Mouse (Mus musculus) heart, postnatal 0 days (tissue): ENCODE measurements at regions not wholly inside any gene's neighbourhood (a gene's known extent, or its start where the extent isn't known, plus 50 kb on each side); places are given as distances from the start of the nearest gene placed in this dataset.
"Not testable (repeated sequence)": the region's sequence is repeated elsewhere in the genome, so short reads cannot be mapped to it uniquely, and the experiment has no call there.

ENCODE experiments used
- ATAC-seq: fragments of 200-750 bp; cut with Nextera tagmentation; 2 replicates; pipeline ENCODE4 v1.8.0; 2017; ENCODE audit warnings: low read depth, moderate number of reproducible peaks, moderate library complexity; ENCODE audit not compliant: insufficient read depth
- DNase-seq: peaks from one replicate; pipeline ENCODE4 v3.0.0-alpha.2; 2016; ENCODE audit warnings: low spot score
- H3K27ac ChIP-seq: fragments of 300-500 bp; sonication (generic); 2 replicates; pipeline ENCODE4 v1.5.1; 2014; ENCODE audit warnings: low read depth, mild to moderate bottlenecking
- H3K27me3 ChIP-seq: fragments of 300-500 bp; sonication (generic); 2 replicates; pipeline ENCODE4 v1.6.1; 2014; ENCODE audit warnings: low read length, mixed read lengths; ENCODE audit not compliant: control insufficient read depth, insufficient read depth
- H3K36me3 ChIP-seq: fragments of 300-500 bp; sonication (generic); replicated peaks from 2 replicates; pipeline ENCODE4 v1.6.1; 2014; ENCODE audit warnings: low read length, mixed read lengths; ENCODE audit not compliant: control insufficient read depth, insufficient read depth
- H3K4me1 ChIP-seq: fragments of 300-500 bp; sonication (generic); 2 replicates; pipeline ENCODE4 v1.6.1; 2014; ENCODE audit warnings: antibody characterized with exemption; ENCODE audit not compliant: control insufficient read depth, insufficient read depth
- H3K4me2 ChIP-seq: fragments of 300-500 bp; sonication (generic); 2 replicates; pipeline ENCODE4 v1.6.1; 2014; ENCODE audit warnings: low read depth, mild to moderate bottlenecking, low read length, moderate library complexity
- H3K4me3 ChIP-seq: fragments of 300-500 bp; sonication (generic); 2 replicates; pipeline ENCODE4 v1.5.1; 2014; ENCODE audit warnings: low read depth, low read length
- H3K9ac ChIP-seq: fragments of 300-500 bp; sonication (generic); replicated peaks from 2 replicates; pipeline ENCODE4 v1.6.1; 2014; ENCODE audit warnings: low read depth, low read length, mixed read lengths
- H3K9me3 ChIP-seq: fragments of 300-500 bp; sonication (generic); replicated peaks from 2 replicates; pipeline ENCODE4 v1.6.1; 2016; ENCODE audit warnings: low read length; ENCODE audit not compliant: control insufficient read depth
- CTCF ChIP-seq: IDR thresholded peaks from 2 replicates; pipeline ENCODE4 v1.5.1; 2016; ENCODE audit warnings: antibody characterized with exemption, control low read depth, low read depth
- EP300 ChIP-seq: IDR thresholded peaks from 2 replicates; pipeline ENCODE4 v1.6.1; 2016; ENCODE audit warnings: antibody characterized with exemption, low read depth
- WGBS: fragments of 180-500 bp; shearing (Covaris S2); extraction: QIAGEN DNeasy Blood & Tissue Kit; methylation state at CpG from one replicate; pipeline ENCODE4 v1.1.7; 2014; 5-methylcytosine and 5-hydroxymethylcytosine counted together

DNA sequence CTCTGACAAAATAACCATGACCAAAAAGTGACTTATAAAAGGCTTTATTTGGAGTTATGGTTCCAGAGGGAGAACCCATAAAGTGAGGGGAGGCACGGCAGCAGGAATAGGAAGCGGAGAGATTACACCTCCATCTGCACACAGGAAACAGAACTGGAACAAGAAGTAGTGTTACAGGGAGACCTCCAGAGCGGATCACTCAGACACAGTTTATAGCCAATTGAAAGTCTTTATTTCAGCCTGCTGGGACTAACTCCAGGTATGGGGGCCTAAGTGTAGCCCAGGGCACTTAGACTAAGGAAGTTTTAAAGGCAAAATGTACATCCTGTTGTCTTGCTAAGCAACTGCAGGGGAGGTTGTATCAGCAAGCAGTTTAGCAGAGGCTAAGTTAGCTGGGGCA lies 195.1 kb upstream of the Col8a1 start:
- H3K4me3 ChIP-seq = no peak overlapping the region
- H3K27ac ChIP-seq = no peak overlapping the region
- H3K9me3 ChIP-seq = no peaks in the 10 kb centered on the region
- H3K27me3 ChIP-seq = no peaks in the 10 kb centered on the region
- H3K9ac ChIP-seq = no peak overlapping the region
- no peaks in the 10 kb centered on the region for H3K36me3 ChIP-seq
- 72% methylated on average over 3 of the region's 3 CpGs for WGBS
- no peak for ATAC-seq
- no peak overlapping the region for H3K4me2 ChIP-seq
- TF ChIP-seq CTCF (no peak), EP300 (no peak)
- no peak for DNase-seq
- no peaks in the 10 kb centered on the region for H3K4me1 ChIP-seq

DNA sequence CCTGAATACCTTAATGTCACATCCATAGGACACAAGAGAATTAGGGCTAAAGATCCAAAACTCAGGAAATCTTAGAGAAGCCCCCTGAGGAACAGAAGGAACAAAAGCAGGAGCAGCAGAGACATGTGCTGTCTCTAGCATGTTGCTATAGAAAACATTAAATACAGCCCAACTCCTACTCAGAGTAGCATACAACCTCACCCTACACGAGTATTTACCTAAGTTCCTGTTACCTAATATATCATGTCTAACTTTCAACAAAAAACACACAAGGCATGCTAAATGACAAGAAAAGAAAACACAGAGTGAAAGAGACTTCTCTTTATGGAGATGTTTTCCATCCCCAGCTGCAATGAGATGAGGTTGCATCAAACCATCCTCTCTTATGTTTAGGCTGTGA lies 216.4 kb upstream of the Col8a1 start:
- TF ChIP-seq EP300 (no peak), CTCF (no peak)
- Histone ChIP-seq H3K9me3 (no peaks in the 10 kb centered on the region), H3K4me3 (no peak overlapping the region), H3K27ac (no peak overlapping the region), H3K9ac (no peak overlapping the region), H3K36me3 (no peaks in the 10 kb centered on the region), H3K27me3 (no peaks in the 10 kb centered on the region), H3K4me2 (no peak overlapping the region), H3K4me1 (no peaks in the 10 kb centered on the region)
- DNase-seq = no peak
- WGBS = 44% methylated on average over 1 of the region's 1 CpGs
- ATAC-seq = no peak

DNA sequence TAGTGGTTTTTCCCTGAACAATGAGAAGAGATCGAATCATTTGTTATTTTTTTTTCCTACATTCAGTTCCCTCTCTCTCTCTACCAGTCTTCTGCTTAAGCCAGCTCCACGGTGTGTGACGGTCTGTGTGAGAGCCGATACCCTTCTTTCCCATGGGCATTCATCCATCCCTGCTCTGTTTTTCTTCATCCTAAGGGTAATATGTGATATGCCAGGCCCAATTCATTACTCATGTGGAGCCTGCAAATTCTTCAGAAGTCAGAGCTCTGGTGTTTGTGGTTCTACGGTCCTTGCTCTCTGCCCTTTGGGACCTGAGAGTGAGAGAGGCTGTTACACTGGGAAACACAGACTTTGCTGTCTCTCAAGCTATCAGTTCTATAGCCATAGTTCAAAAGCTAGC lies 229.6 kb upstream of the Col8a1 start:
- Histone ChIP-seq H3K36me3 (no peaks in the 10 kb centered on the region), H3K27ac (no peak overlapping the region), H3K4me1 (no peaks in the 10 kb centered on the region), H3K4me3 (no peak overlapping the region), H3K4me2 (no peak overlapping the region), H3K9me3 (no peaks in the 10 kb centered on the region), H3K9ac (no peak overlapping the region), H3K27me3 (no peaks in the 10 kb centered on the region)
- no peak for TF ChIP-seq EP300
- no peak for TF ChIP-seq CTCF
- no peak for ATAC-seq
- no peak for DNase-seq
- WGBS = 65% methylated on average over 5 of the region's 5 CpGs

DNA sequence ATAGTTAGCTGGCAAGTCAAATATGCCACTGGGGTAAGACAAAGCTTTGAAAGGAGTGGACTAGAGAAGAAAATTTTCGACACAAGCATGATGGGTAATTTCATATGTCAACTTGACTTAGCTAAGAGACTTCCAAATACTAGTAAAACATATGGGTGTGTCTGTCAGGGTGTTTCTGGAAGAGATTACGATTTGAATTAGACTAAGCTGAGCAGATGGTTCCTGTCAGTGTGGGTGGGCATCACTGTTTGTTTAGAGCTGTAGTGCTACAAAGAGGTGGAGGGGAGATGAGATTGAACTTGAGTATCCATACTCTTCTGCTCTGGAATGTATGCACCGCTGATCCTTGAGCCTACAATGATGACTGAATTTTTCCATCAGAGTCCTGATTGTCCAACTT lies 251.2 kb upstream of the Col8a1 start:
- DNase-seq (no peak), ATAC-seq (no peak)
- Histone ChIP-seq H3K36me3 (no peaks in the 10 kb centered on the region), H3K4me2 (no peak overlapping the region), H3K4me1 (no peaks in the 10 kb centered on the region), H3K9me3 (no peaks in the 10 kb centered on the region), H3K27me3 (no peaks in the 10 kb centered on the region), H3K9ac (no peak overlapping the region), H3K4me3 (no peak overlapping the region), H3K27ac (no peak overlapping the region)
- TF ChIP-seq EP300 = no peak
- TF ChIP-seq CTCF = no peak
- 58% methylated on average over 3 of the region's 3 CpGs for WGBS

DNA sequence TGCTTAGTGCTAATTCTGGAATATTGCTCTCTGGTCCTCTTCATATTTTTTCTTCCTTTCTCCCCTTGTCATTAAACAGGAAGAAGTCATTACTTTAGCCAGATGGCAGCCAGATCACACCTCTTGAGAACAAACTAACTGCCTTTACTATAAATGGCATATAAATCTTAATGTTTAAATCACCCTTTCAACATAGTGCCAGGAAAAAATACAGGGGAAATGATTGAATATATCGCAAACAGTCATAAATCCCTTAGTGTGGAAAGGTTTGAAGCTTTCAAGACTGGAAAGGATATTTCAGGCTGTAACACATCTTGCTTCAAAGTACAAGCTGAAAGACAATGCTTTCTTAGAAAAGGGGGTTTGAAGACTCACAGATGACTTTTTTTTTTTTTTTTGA lies 259.0 kb upstream of the Col8a1 start:
- H3K9ac ChIP-seq = no peak overlapping the region
- DNase-seq (no peak), ATAC-seq (no peak)
- 80% methylated on average over 1 of the region's 1 CpGs for WGBS
- no peak overlapping the region for H3K27ac ChIP-seq
- H3K4me1 ChIP-seq = no peaks in the 10 kb centered on the region
- H3K4me3 ChIP-seq = no peak overlapping the region
- H3K36me3 ChIP-seq = no peaks in the 10 kb centered on the region
- TF ChIP-seq CTCF (no peak), EP300 (no peak)
- H3K4me2 ChIP-seq = no peak overlapping the region
- 0 out of 2 replicates have a peak, but pooled peaks cover 5% of the 10 kb centered on the region for H3K9me3 ChIP-seq
- H3K27me3 ChIP-seq = no peaks in the 10 kb centered on the region

DNA sequence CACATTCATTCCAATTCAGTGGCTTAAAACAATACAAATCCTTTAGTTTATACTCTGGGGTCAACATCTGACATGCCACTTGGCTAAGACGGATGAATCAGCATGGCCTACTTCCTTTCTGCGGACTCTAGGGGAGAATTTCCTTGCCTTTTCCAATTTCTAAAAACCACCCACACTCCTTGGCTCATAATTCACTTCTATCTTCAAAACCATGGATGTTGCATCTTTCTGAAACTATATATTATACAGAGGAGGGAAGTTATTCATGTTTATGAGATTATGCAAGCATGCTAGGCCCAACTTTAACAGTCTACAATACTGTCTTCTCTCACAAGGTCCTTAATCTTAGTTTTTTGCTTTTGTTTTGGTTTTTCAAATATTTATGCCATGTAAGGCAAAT lies 273.0 kb upstream of the Col8a1 start:
- DNase-seq (no peak), ATAC-seq (no peak)

DNA sequence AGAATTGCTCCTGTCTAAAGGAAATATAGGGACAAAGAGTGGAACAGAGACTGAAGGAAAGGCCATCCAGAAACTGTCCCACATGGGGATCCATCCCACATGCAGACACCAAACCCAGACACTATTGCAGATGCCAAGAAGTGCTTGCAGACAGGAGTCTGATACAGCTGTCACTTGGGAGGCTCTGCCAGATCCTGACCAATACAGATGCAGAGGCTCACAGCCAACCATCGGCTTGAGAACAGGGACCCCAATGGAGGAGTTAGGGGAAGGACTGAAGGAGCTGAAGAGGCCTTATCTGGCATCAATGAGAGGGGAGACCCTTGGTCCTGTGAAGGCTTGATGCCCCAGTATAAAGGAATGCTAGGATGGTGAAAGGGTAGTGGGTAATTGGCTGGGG lies 274.0 kb upstream of the Col8a1 start:
- 55% methylated on average over 1 of the region's 1 CpGs for WGBS
- not testable (repeated sequence) for H3K36me3 ChIP-seq, H3K9ac ChIP-seq, H3K4me3 ChIP-seq, H3K27me3 ChIP-seq, H3K9me3 ChIP-seq, H3K4me2 ChIP-seq, ATAC-seq, H3K4me1 ChIP-seq, H3K27ac ChIP-seq, DNase-seq

More for the DNA sequence above, 273.0 kb upstream of the Col8a1 start:
- TF ChIP-seq EP300 = no peak
- TF ChIP-seq CTCF = no peak
- Histone ChIP-seq H3K4me3 (no peak overlapping the region), H3K4me1 (no peaks in the 10 kb centered on the region), H3K27ac (no peak overlapping the region), H3K36me3 (no peaks in the 10 kb centered on the region), H3K9me3 (no peaks in the 10 kb centered on the region), H3K4me2 (no peak overlapping the region), H3K27me3 (no peaks in the 10 kb centered on the region), H3K9ac (no peak overlapping the region)
- 65% methylated on average over 2 of the region's 2 CpGs for WGBS
